In genomic region chr9:58201091-58201842, GRCm38 (mm10) we compare ENCODE assay signal across 8 mouse cellular contexts. TPM values are rescaled to one million over a fixed set of nuclear protein-coding genes. Genes with fewer than 3 reads are reported as not detected.
DNase-seq lines count a peak whose midpoint lies in the region; ATAC-seq and TF ChIP-seq lines count a peak whose summit lies in the region.

No protein-coding gene starts in this region.

- no peak overlapping the region for H3K4me3 ChIP-seq in lung, embryonic 14.5 days (ENCODE audit: low read depth, low read length)
- H3K4me3 ChIP-seq in limb, embryonic 12.5 days (replicated peaks), result peak overlapping the region; percentile 32
- peak overlapping the region; percentile 7; the same call in 1 of the 2 replicates for H3K4me3 ChIP-seq in stomach, embryonic 14.5 days (ENCODE audit: low read depth, low read length)

- no peak for TF ChIP-seq CTCF in lung, embryonic 14.5 days (IDR thresholded peaks at IDR 0.05; ENCODE audit: low read depth)

- WGBS in lung, embryonic 14.5 days, result under 1% methylated on average over 24 of the region's 24 CpGs
- 1% methylated on average over 24 of the region's 24 CpGs for WGBS in limb, embryonic 12.5 days
- WGBS in stomach, embryonic 14.5 days, result 3% methylated on average over 24 of the region's 24 CpGs

- H3K4me2 ChIP-seq in lung, embryonic 14.5 days, result peak overlapping the region; percentile 10; the same call in 1 of the 2 replicates
- H3K4me2 ChIP-seq in limb, embryonic 12.5 days, result peak overlapping the region; percentile 53
- peak overlapping the region; percentile 23; the same call in 1 of the 2 replicates for H3K4me2 ChIP-seq in stomach, embryonic 14.5 days (replicated peaks; ENCODE audit: low read depth, low read length)

- peaks cover 11% of the 10 kb centered on the region for H3K4me1 ChIP-seq in lung, embryonic 14.5 days (ENCODE audit: insufficient read depth)
- peaks cover 70% of the 10 kb centered on the region for H3K4me1 ChIP-seq in limb, embryonic 12.5 days (replicated peaks)
- H3K4me1 ChIP-seq in stomach, embryonic 14.5 days (ENCODE audit: control insufficient read depth, insufficient read depth, low read length), result peaks cover 32% of the 10 kb centered on the region

- no peaks in the 10 kb centered on the region for H3K9me3 ChIP-seq in lung, embryonic 14.5 days (ENCODE audit: low read depth, low read length)
- no peaks in the 10 kb centered on the region for H3K9me3 ChIP-seq in limb, embryonic 12.5 days
- H3K9me3 ChIP-seq in stomach, embryonic 14.5 days (ENCODE audit: control insufficient read depth, low read depth, low read length), result no peaks in the 10 kb centered on the region

- no peak overlapping the region for H3K9ac ChIP-seq in lung, embryonic 14.5 days
- no peak overlapping the region; the same call in 1 of the 2 replicates for H3K9ac ChIP-seq in limb, embryonic 12.5 days (replicated peaks)
- H3K9ac ChIP-seq in stomach, embryonic 14.5 days (replicated peaks; ENCODE audit: low read depth, low read length), result no peak overlapping the region

- ATAC-seq in lung, embryonic 14.5 days (ENCODE audit: insufficient read depth), result no peak
- ATAC-seq in limb, embryonic 12.5 days (ENCODE audit: insufficient number of reproducible peaks, insufficient read depth, low FRiP score, low TSS enrichment, low read depth), result no peak
- ATAC-seq in stomach, embryonic 14.5 days (ENCODE audit: insufficient number of reproducible peaks, insufficient read depth, low FRiP score, low read depth), result no peak
- ATAC-seq in erythroid progenitor cell, adult 5-6 weeks (replicated peaks; ENCODE audit: low FRiP score, poor library complexity, severe bottlenecking), result no peak
- no peak for ATAC-seq in megakaryocyte-erythroid progenitor cell, adult 5-6 weeks (replicated peaks; ENCODE audit: low FRiP score, low TSS enrichment, poor library complexity, severe bottlenecking)

- DNase-seq in cerebellum, postnatal 10 days, result peak; percentile 63 to 65
- DNase-seq in cerebellum, adult 11 months, result no peak
- DNase-seq in lung, embryonic 14.5 days, result no peak
- DNase-seq in lung, adult 18-20 months, result no peak

- H3K36me3 ChIP-seq in lung, embryonic 14.5 days (ENCODE audit: insufficient read depth), result no peaks in the 10 kb centered on the region
- no peaks in the 10 kb centered on the region for H3K36me3 ChIP-seq in limb, embryonic 12.5 days
- no peaks in the 10 kb centered on the region for H3K36me3 ChIP-seq in stomach, embryonic 14.5 days (ENCODE audit: control insufficient read depth, insufficient read depth, low read length)

- H3K27ac ChIP-seq in lung, embryonic 14.5 days (ENCODE audit: low read depth), result no peak overlapping the region
- no peak overlapping the region; the same call in 1 of the 2 replicates for H3K27ac ChIP-seq in limb, embryonic 12.5 days
- no peak overlapping the region for H3K27ac ChIP-seq in stomach, embryonic 14.5 days (ENCODE audit: low read length)

- peaks cover 78% of the 10 kb centered on the region for H3K27me3 ChIP-seq in lung, embryonic 14.5 days (ENCODE audit: insufficient read depth, low read length)
- H3K27me3 ChIP-seq in limb, embryonic 12.5 days, result peaks cover 96% of the 10 kb centered on the region
- H3K27me3 ChIP-seq in stomach, embryonic 14.5 days (ENCODE audit: control insufficient read depth, insufficient read depth, low read length), result peaks cover 69% of the 10 kb centered on the region

RNA-seq across cellular contexts. Expression of gene Islr, which starts 2.8 kb away (rescaled TPM):
- polyA plus RNA-seq in lung, embryonic 14.5 days (2014; fragmentation: Nextera tagmentation; extraction: Ambion mirVana), result 56.9 and 60.2 TPM in 2 replicates
- 109 and 120 TPM in 2 replicates for polyA plus RNA-seq in limb, embryonic 12.5 days (2016; fragmentation: Nextera tagmentation; extraction: Ambion mirVana)
- polyA plus RNA-seq in stomach, embryonic 14.5 days (2014; fragmentation: Nextera tagmentation; extraction: Ambion mirVana), result 83.3 and 87.9 TPM in 2 replicates
- 0.72 TPM in 1 of 2 replicates, not detected in the other for total RNA-seq in erythroid progenitor cell, adult 5-6 weeks (2015; ENCODE audit: low replicate concordance)
- 0.26 and 0.30 TPM in 2 replicates for total RNA-seq in erythroid progenitor cell, adult 5-6 weeks (2017; ENCODE audit: low replicate concordance)
- total RNA-seq in megakaryocyte-erythroid progenitor cell, adult 5-6 weeks (2014; fragmentation: Nextera tagmentation), result not detected in 2 replicates
- total RNA-seq in megakaryocyte-erythroid progenitor cell, adult 5-6 weeks (2017), result 0.27 TPM in 1 of 2 replicates, not detected in the other

RNA-seq across cellular contexts. Expression of gene Islr2, which starts 2.9 kb away (rescaled TPM):
- not detected in 2 replicates for polyA plus RNA-seq in lung, embryonic 14.5 days (2014; fragmentation: Nextera tagmentation; extraction: Ambion mirVana)
- polyA plus RNA-seq in limb, embryonic 12.5 days (2016; fragmentation: Nextera tagmentation; extraction: Ambion mirVana), result 1.4 and 1.8 TPM in 2 replicates
- 1.7 and 2.6 TPM in 2 replicates for polyA plus RNA-seq in stomach, embryonic 14.5 days (2014; fragmentation: Nextera tagmentation; extraction: Ambion mirVana)
- total RNA-seq in erythroid progenitor cell, adult 5-6 weeks (2015; ENCODE audit: low replicate concordance), result 0.42 TPM in 1 of 2 replicates, not detected in the other
- total RNA-seq in erythroid progenitor cell, adult 5-6 weeks (2017; ENCODE audit: low replicate concordance), result 0.23 TPM in 1 of 2 replicates, not detected in the other
- 0.07 TPM in 1 of 2 replicates, not detected in the other for total RNA-seq in megakaryocyte-erythroid progenitor cell, adult 5-6 weeks (2014; fragmentation: Nextera tagmentation)
- not detected in 2 replicates for total RNA-seq in megakaryocyte-erythroid progenitor cell, adult 5-6 weeks (2017)

RNA-seq across cellular contexts. Expression of gene Pml, which starts 48.3 kb away (rescaled TPM):
- 21.4 and 23.2 TPM in 2 replicates for polyA plus RNA-seq in lung, embryonic 14.5 days (2014; fragmentation: Nextera tagmentation; extraction: Ambion mirVana)
- polyA plus RNA-seq in limb, embryonic 12.5 days (2016; fragmentation: Nextera tagmentation; extraction: Ambion mirVana), result 16.1 and 18.4 TPM in 2 replicates
- polyA plus RNA-seq in stomach, embryonic 14.5 days (2014; fragmentation: Nextera tagmentation; extraction: Ambion mirVana), result 15.0 and 17.2 TPM in 2 replicates
- 226 and 252 TPM in 2 replicates for total RNA-seq in erythroid progenitor cell, adult 5-6 weeks (2015; ENCODE audit: low replicate concordance)
- 113 and 157 TPM in 2 replicates for total RNA-seq in erythroid progenitor cell, adult 5-6 weeks (2017; ENCODE audit: low replicate concordance)
- total RNA-seq in megakaryocyte-erythroid progenitor cell, adult 5-6 weeks (2014; fragmentation: Nextera tagmentation), result 126 and 134 TPM in 2 replicates
- 34.2 and 38.1 TPM in 2 replicates for total RNA-seq in megakaryocyte-erythroid progenitor cell, adult 5-6 weeks (2017)

RNA-seq across cellular contexts. Expression of gene Stoml1, which starts 51.7 kb away (rescaled TPM):
- 23.2 and 27.1 TPM in 2 replicates for polyA plus RNA-seq in lung, embryonic 14.5 days (2014; fragmentation: Nextera tagmentation; extraction: Ambion mirVana)
- polyA plus RNA-seq in limb, embryonic 12.5 days (2016; fragmentation: Nextera tagmentation; extraction: Ambion mirVana), result 33.6 and 35.3 TPM in 2 replicates
- polyA plus RNA-seq in stomach, embryonic 14.5 days (2014; fragmentation: Nextera tagmentation; extraction: Ambion mirVana), result 27.0 and 30.3 TPM in 2 replicates
- 5.0 TPM in 1 of 2 replicates, not detected in the other for total RNA-seq in erythroid progenitor cell, adult 5-6 weeks (2015; ENCODE audit: low replicate concordance)
- 1.9 and 3.2 TPM in 2 replicates for total RNA-seq in erythroid progenitor cell, adult 5-6 weeks (2017; ENCODE audit: low replicate concordance)
- 4.7 and 17.9 TPM in 2 replicates for total RNA-seq in megakaryocyte-erythroid progenitor cell, adult 5-6 weeks (2014; fragmentation: Nextera tagmentation)
- total RNA-seq in megakaryocyte-erythroid progenitor cell, adult 5-6 weeks (2017), result 3.5 and 5.3 TPM in 2 replicates

Comparison
In these comparisons a context has a peak if more than half of its experiments do, and no peak if none do; other contexts are left out.
1. DNase-seq: peak in cerebellum, postnatal 10 days (2 of 2); none in cerebellum, adult 11 months (single experiment), lung, embryonic 14.5 days (single experiment) and lung, adult 18-20 months (0 of 2).
2. Peak in every context shown above with its lines, with median percentiles within 50 percentile points of each other: H3K4me2 ChIP-seq.